Mouse (Mus musculus) heart, adult 2 months (tissue): Measurements from ENCODE around the gene Irf7. TPM values are rescaled to one million over a fixed set of nuclear protein-coding genes. Genes with fewer than 3 reads are reported as not detected.

Source experiments
- DNase-seq, 2 experiments: peaks; one replicate each; pipeline ENCODE4 v3.0.0; 2021
- H3K27ac ChIP-seq: fragments of 200-600 bp; 2 replicates; pipeline ENCODE4 v1.8.1; 2022
- H3K27me3 ChIP-seq: fragments of 200-500 bp; 2 replicates; pipeline ENCODE4 v1.6.1; 2012; ENCODE audit warnings: mild to moderate bottlenecking, low read length, inconsistent platforms, mixed read lengths; ENCODE audit not compliant: control insufficient read depth, insufficient read depth
- H3K36me3 ChIP-seq: fragments of 200-500 bp; 2 replicates; pipeline ENCODE4 v1.6.1; 2012; ENCODE audit warnings: low read length, inconsistent platforms; ENCODE audit not compliant: control insufficient read depth, insufficient read depth
- H3K4me1 ChIP-seq: fragments of 200-500 bp; 2 replicates; pipeline ENCODE4 v1.6.1; 2011; ENCODE audit warnings: low read length; ENCODE audit not compliant: control insufficient read depth, insufficient read depth
- H3K4me3 ChIP-seq: fragments of 200-600 bp; 2 replicates; pipeline ENCODE4 v1.8.1; 2022
- H3K79me2 ChIP-seq: fragments of 200-500 bp; replicated peaks from 2 replicates; pipeline ENCODE4 v1.6.1; 2012; ENCODE audit warnings: mild to moderate bottlenecking, inconsistent platforms, low read length, moderate library complexity, mixed read lengths; ENCODE audit not compliant: control insufficient read depth, insufficient read depth
- H3K9ac ChIP-seq: fragments of 200-500 bp; 2 replicates; pipeline ENCODE4 v1.6.1; 2012; ENCODE audit warnings: low read depth, mild to moderate bottlenecking, control low read depth, inconsistent platforms, low read length, mixed read lengths
- CTCF ChIP-seq: fragments of 200-600 bp; IDR thresholded peaks from 2 replicates; pipeline ENCODE4 v1.8.1; 2022; ENCODE audit warnings: antibody characterized with exemption, mild to moderate bottlenecking, moderate library complexity
- EP300 ChIP-seq: fragments of 200-500 bp; IDR thresholded peaks from 2 replicates; pipeline ENCODE4 v1.6.1; 2011; ENCODE audit warnings: low read depth, low read length, control low read depth; ENCODE audit not compliant: insufficient read depth
- POLR2A ChIP-seq: fragments of 200-500 bp; IDR thresholded peaks from 2 replicates; pipeline ENCODE4 v1.6.1; 2011; ENCODE audit warnings: mild to moderate bottlenecking, low read depth, low read length, control low read depth; ENCODE audit not compliant: insufficient read depth
- WGBS: fragments of 180-500 bp; shearing (Covaris S2); methylation state at CpG from one replicate; pipeline ENCODE4 v1.1.7; 2018; 5-methylcytosine and 5-hydroxymethylcytosine counted together
- intact Hi-C: fragments of 180-260 bp; cut with DNase I; formaldehyde crosslinking; loops from one replicate; pipeline ENCODE4 v1.15.1; 2025
- polyA plus RNA-seq: library from polyadenylated mRNA; depleted of rRNA; stranded (reverse); fragments of >200 nt; gene quantifications from 2 replicates; pipeline ENCODE4 v1.2.3, GENCODE M21; 2012
- total RNA-seq, 2 experiments: library from RNA; stranded (reverse); gene quantifications; 2 replicates each; pipeline ENCODE4 v1.2.3; 2021

Irf7 gene
- total and polyA plus RNA-seq, 3 experiments: 3.3 to 25.2 (median 3.4) TPM

GRCm38 (mm10) chr7:141301386-141301785 lies 35.1 kb upstream of the Irf7 start:
- Histone ChIP-seq H3K9ac (no peak overlapping the region), H3K27me3 (no peaks in the 10 kb centered on the region), H3K79me2 (no peaks in the 10 kb centered on the region), H3K4me1 (no peaks in the 10 kb centered on the region), H3K36me3 (no peaks in the 10 kb centered on the region), H3K4me3 (no peak overlapping the region), H3K27ac (no peak overlapping the region)
- no peak for DNase-seq
- no peak for TF ChIP-seq EP300
- no peak for TF ChIP-seq CTCF
- TF ChIP-seq POLR2A: no peak
- 98% methylated on average over 9 of the region's 9 CpGs for WGBS
- intact Hi-C loops: no loop called here

GRCm38 (mm10) chr7:141299175-141299574 lies 32.9 kb upstream of the Irf7 start:
- no peaks in the 10 kb centered on the region for H3K79me2 ChIP-seq
- H3K36me3 ChIP-seq: no peaks in the 10 kb centered on the region
- peaks cover 4% of the 10 kb centered on the region; the same call in 1 of the 2 replicates for H3K27me3 ChIP-seq
- H3K4me3 ChIP-seq: no peak overlapping the region
- peaks cover 2% of the 10 kb centered on the region for H3K4me1 ChIP-seq
- H3K27ac ChIP-seq: no peak overlapping the region
- no peak overlapping the region for H3K9ac ChIP-seq
- no peak for TF ChIP-seq EP300
- TF ChIP-seq POLR2A: no peak
- 95% methylated on average over 8 of the region's 8 CpGs for WGBS
- intact Hi-C loops: no loop called here
- DNase-seq: no peak

- WGBS: 79% methylated on average over 3 of the region's 3 CpGs
- H3K4me3 ChIP-seq: no peak overlapping the region
- no peaks in the 10 kb centered on the region for H3K79me2 ChIP-seq
- intact Hi-C loops: no loop called here
- TF ChIP-seq EP300 (no peak), POLR2A (no peak), CTCF (no peak)
- peaks cover 4% of the 10 kb centered on the region for H3K4me1 ChIP-seq
- H3K27ac ChIP-seq: no peak overlapping the region
- H3K9ac ChIP-seq: no peak overlapping the region
- peaks cover 11% of the 10 kb centered on the region for H3K27me3 ChIP-seq
- no peak for DNase-seq
- no peaks in the 10 kb centered on the region for H3K36me3 ChIP-seq
Observed at GRCm38 (mm10) chr7:141297926-141298650, 31.8 kb upstream of the Irf7 start.

- Histone ChIP-seq H3K4me3 (no peak overlapping the region), H3K36me3 (no peaks in the 10 kb centered on the region), H3K4me1 (peaks cover 4% of the 10 kb centered on the region), H3K27me3 (peaks cover 16% of the 10 kb centered on the region), H3K27ac (no peak overlapping the region), H3K79me2 (no peaks in the 10 kb centered on the region), H3K9ac (no peak overlapping the region)
- DNase-seq: no peak
- TF ChIP-seq EP300: no peak
- no peak for TF ChIP-seq CTCF
- intact Hi-C loops: no loop called here
- 10% methylated on average over 22 of the region's 22 CpGs for WGBS
Observed at GRCm38 (mm10) chr7:141294479-141294878, 28.2 kb upstream of the Irf7 start.

- 0 out of 2 replicates have a peak, but pooled peaks have one; percentile 19 for TF ChIP-seq CTCF
- TF ChIP-seq EP300: no peak
- peak; percentile 36 to 46 for DNase-seq
- Histone ChIP-seq H3K79me2 (no peaks in the 10 kb centered on the region), H3K4me1 (peaks cover 4% of the 10 kb centered on the region), H3K9ac (peak overlapping the region; percentile 7), H3K27ac (no peak overlapping the region), H3K27me3 (peaks cover 16% of the 10 kb centered on the region), H3K4me3 (no peak overlapping the region; the same call in 1 of the 2 replicates), H3K36me3 (no peaks in the 10 kb centered on the region)
- 1% methylated on average over 53 of the region's 53 CpGs for WGBS
- intact Hi-C loops: no loop called here
Observed at GRCm38 (mm10) chr7:141293852-141294471, 27.7 kb upstream of the Irf7 start.

- H3K79me2 ChIP-seq: no peaks in the 10 kb centered on the region
- TF ChIP-seq CTCF: no peak
- H3K4me3 ChIP-seq: no peak overlapping the region
- intact Hi-C loops: no loop called here
- peaks cover 4% of the 10 kb centered on the region for H3K4me1 ChIP-seq
- H3K27ac ChIP-seq: no peak overlapping the region
- no peak for DNase-seq
- WGBS: 56% methylated on average over 15 of the region's 15 CpGs
- H3K36me3 ChIP-seq: no peaks in the 10 kb centered on the region
- peaks cover 16% of the 10 kb centered on the region for H3K27me3 ChIP-seq
- no peak overlapping the region for H3K9ac ChIP-seq
Observed at GRCm38 (mm10) chr7:141292583-141293388, 26.5 kb upstream of the Irf7 start.
